Mouse (Mus musculus): ENCODE measurements around the gene Lrrc4.

Gene Lrrc4

GRCm38 (mm10) chr6:28717845-28718237, 113.7 kb downstream of the Lrrc4 start:
- DNase-seq: no peak

DNA sequence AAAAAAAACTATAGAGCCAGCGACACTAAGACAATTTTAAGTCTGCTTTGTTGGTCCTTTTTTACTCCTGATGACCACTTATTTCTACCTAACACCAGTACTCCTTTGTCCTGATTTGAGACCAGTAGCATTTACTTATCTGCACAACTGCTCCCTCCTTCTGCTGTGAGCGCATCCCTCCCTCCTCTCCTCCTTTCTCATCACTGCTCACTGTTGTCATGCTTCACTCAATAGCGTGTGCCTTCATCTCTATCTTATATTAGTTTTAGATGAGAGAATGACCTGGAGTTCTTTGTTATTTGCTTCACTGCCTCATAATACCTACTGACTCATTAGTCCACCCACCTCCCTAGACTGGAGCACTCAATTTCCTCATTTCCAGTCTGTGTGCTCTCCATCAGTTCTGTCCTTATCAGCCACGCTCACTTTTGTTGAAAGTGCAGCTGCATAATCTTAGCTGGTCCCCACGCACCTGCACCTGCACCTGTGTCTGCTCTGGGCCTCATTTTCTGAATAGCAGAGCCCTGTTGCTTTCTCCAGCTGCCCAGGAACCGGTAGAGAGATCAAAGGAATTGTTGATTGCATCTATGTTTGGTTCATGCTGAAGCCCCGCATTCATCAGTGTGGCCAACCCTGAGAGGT, 114.2 kb downstream of the Lrrc4 start:
- DNase-seq: no peak

- DNase-seq: no peak
Measured at GRCm38 (mm10) chr6:28710035-28710434, 121.5 kb downstream of the Lrrc4 start.

- peak; percentile 40 for DNase-seq
Measured at GRCm38 (mm10) chr6:28706976-28707592, 124.5 kb downstream of the Lrrc4 start.

- DNase-seq: peak; percentile 34
Measured at GRCm38 (mm10) chr6:28706108-28706975, 125.2 kb downstream of the Lrrc4 start.

GRCm38 (mm10) chr6:28705384-28706107, 126.0 kb downstream of the Lrrc4 start:
- DNase-seq: peak; percentile 72

- no peak for DNase-seq
Measured at GRCm38 (mm10) chr6:28704612-28705011, 126.9 kb downstream of the Lrrc4 start.

- no peak for DNase-seq
Measured at GRCm38 (mm10) chr6:28697214-28697613, 134.3 kb downstream of the Lrrc4 start.

DNA sequence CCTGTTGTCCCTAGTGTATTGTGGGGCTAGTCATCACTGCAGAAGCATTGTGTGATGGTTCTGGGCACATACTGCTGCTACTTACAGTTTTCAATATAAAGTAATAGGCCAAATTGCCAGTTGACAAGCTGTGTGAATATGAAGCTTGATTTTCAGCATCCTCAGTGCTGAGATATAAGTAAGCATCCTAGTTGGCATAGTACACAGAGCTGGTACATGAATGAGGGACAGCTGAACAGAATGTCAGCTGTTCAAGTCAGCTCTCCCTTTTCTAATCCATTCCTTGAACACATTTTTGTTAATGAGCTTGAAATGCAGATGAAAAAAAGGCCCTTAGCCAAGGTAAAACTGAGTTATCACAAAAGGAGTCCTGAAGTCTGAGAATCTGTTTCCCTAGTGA, 138.9 kb downstream of the Lrrc4 start:
- DNase-seq: no peak

GRCm38 (mm10) chr6:28687776-28688175, 143.8 kb downstream of the Lrrc4 start:
- no peak for DNase-seq

- DNase-seq: no peak
Measured at GRCm38 (mm10) chr6:28685745-28686144, 145.8 kb downstream of the Lrrc4 start.

DNA sequence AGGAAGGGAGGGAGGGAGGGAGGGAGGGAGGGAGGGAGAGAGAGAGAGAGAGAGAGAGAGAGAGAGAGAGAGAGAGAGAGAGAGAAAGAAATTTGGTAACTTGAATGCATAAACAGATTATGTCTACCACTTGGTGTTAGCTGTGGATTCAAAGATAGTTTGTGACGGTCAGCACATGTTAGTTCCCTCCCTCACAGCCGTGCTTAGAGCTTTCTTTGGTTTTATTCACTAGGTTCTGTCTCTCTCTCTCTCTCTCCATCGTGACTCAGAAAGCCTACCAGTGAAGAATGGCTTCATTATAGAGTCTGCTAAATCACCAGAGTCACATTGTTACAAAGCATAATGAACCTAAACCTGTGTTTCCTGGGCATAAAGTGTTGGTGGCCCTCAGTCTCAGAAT, 146.5 kb downstream of the Lrrc4 start:
- no peak for DNase-seq

GRCm38 (mm10) chr6:28681521-28682457, 149.8 kb downstream of the Lrrc4 start:
- no peak for DNase-seq

- no peak for DNase-seq
Measured at GRCm38 (mm10) chr6:28680537-28680936, 151.0 kb downstream of the Lrrc4 start.

DNA sequence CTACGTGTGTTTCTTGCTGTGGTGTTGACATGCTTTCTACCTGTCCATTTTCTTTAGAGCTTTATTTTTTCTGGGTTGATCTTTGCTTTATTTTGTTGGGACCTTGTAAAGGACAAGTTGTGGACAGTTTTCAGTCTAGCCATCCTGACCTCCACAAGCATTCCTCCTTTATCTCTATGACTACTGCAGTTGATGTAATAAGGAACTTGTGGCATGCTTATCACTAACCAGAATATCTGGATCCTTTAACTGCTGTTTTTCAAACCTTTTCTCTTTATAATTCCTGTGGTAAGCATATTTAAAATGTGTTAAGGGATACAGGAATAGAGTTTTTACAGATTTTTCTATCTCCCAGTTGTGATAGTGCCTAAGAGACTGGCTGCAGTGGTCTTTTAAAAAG, 152.7 kb downstream of the Lrrc4 start:
- no peak for DNase-seq

DNA sequence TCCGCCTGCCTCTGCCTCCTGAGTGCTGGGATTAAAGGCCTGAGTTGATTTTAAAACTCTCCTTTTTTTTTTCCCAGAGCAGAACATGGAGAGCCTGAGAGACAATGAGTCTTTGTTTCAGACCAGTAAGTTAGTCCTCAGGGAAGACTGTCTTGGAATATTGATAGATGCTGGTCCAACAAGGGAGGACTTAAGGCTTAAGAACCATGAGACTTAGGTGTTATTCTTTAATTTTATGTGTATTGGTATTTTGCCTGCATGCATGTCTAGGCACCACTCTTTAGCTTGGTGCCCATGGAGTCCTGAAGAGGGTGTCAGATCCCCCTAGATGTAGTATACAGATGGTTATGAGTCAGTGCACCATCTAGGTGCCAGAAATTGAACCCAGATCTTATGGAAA, 156.9 kb downstream of the Lrrc4 start:
- no peak for DNase-seq

- DNase-seq: no peak
Measured at GRCm38 (mm10) chr6:28672388-28672787, 159.2 kb downstream of the Lrrc4 start.

DNA sequence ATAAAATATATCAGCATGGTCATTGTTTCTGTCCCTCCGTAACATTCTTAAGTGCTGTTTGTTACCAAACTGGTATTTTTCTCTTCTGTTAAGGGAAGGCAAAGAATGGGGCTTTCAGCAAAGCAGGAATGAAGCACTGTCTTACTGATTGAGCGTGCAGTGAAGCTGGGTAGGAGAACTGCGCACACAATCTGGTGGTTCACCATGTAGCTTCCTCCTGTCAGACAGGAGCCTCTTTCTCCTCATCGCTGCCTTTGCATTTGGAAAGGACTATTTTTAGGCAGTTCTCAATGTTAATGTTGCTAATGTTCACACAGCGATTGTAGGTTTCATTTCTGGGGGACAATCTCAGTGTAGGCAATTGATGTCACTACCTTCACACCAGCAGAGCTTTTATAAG, 162.3 kb downstream of the Lrrc4 start:
- no peak for DNase-seq

- DNase-seq: peak; percentile 67
Measured at GRCm38 (mm10) chr6:28667586-28667985, 164.0 kb downstream of the Lrrc4 start.

DNA sequence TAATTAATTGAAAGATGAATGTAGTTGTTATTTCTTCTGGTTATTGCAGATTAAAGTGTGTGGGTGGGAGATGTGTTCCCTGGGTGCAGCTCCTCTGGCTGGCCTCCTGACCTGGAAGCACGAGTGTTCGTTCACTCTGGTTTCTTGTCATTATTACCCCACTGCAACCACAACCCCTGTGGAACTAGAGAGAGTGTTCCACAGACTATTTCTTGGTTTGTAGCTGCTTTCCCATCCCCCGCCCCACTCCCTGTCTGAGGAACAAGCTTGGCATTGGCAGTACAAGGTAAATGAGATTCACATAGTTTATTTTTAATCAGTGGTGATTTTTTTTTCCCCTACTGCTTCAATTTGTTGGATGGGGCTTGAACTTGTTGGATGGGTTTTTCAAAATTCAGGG, 166.8 kb downstream of the Lrrc4 start:
- DNase-seq: no peak

DNA sequence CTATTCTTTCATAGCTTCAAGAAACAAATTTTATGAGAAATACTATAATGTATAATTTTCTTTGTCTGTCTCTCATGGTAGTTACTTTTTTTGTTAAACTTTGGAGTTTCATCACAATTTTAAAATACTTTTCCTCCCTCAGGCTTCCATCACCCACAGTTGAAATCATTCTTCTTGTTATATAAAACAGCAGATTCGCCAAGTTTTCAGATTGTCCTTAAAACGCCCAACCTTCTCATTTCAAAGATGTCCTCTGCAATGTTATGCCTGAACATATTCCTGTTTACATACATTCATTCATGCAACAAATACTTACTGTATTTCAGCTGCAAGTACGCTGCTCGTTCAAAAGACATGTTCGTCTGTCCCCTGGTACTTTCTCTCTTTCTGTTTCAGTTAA, 167.9 kb downstream of the Lrrc4 start:
- no peak for DNase-seq

DNA sequence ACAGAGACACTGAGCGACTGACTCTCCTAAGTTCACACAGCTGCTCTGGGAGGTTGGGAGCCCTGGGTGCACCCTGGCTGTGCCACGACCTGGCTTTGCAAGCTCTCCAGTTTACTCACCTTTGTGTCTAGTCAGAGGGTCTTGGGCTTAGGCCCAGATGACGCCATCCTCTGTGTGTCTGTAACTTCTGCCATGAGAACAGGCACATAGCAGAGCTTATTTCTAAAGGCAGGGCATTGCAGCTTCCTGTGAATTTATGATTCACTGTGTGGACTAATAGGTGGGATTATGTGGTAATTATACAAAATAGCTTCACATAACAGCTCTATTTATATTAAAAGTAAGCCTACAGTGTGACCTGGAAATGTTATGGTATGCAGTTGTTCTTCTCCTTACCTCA, 168.5 kb downstream of the Lrrc4 start:
- DNase-seq: no peak

Measured in cerebellum, adult 9-10 months (tissue).